Mouse (Mus musculus): ENCODE results near the gene Myo1b. TPM values are rescaled to one million over a fixed set of nuclear protein-coding genes. Genes with fewer than 3 reads are reported as not detected.

Myo1b gene
- total and polyA plus RNA-seq, 3 experiments, result 0.07 TPM; not detected in 1

- no peak for TF ChIP-seq IRF4 (IDR thresholded peaks at IDR 0.05; ENCODE audit: low read depth, low read length)
- TF ChIP-seq CTCF (conservative IDR thresholded peaks at IDR 0.05 in 1 of 2, IDR thresholded peaks at IDR 0.05 in 1 of 2; ENCODE audit: low read depth in 2 of 2, low read length in 2 of 2), result no peak
- dilution Hi-C loops (cut with MboI; ENCODE audit: extremely low pct_ligation_motif_present, extremely low pct_unique_long_range_greater_than_20kb, low sequenced_read_pairs), result no loop called here
- peaks cover 11% of the 10 kb centered on the region for H3K9me3 ChIP-seq (replicated peaks; ENCODE audit: low read length)
- DNase-seq (ENCODE audit: extremely low read depth), result no peak
- H3K4me1 ChIP-seq (ENCODE audit: control insufficient read depth in 1 of 2, insufficient read depth in 2 of 2), result peaks cover 2 to 27% of the 10 kb centered on the region in 2 experiments; a peak in 2 of 4 replicates
- no peaks in the 10 kb centered on the region for H3K79me2 ChIP-seq (replicated peaks; ENCODE audit: control insufficient read depth, extremely low read depth, insufficient read depth, poor library complexity, severe bottlenecking)
- H3K9ac ChIP-seq (ENCODE audit: insufficient read depth, low read depth), result no peak overlapping the region
- no peaks in the 10 kb centered on the region for H3K27me3 ChIP-seq (replicated peaks)
- no peak overlapping the region for H3K4me3 ChIP-seq (replicated peaks in 1 of 3; ENCODE audit: low read depth in 2 of 3, low read length in 2 of 3, poor library complexity in 1 of 3)
- no peaks in the 10 kb centered on the region for H3K36me3 ChIP-seq (replicated peaks in 1 of 2; ENCODE audit: control insufficient read depth in 1 of 2, insufficient read depth in 1 of 2, low read length in 1 of 2)
- in situ Hi-C loops (cut with MboI; ENCODE audit: low pct_ligation_motif_present, low pct_unique_long_range_greater_than_20kb, low sequenced_read_pairs), result no loop called here
- no peak overlapping the region for H3K4me2 ChIP-seq (ENCODE audit: insufficient read depth, low read depth, poor library complexity, severe bottlenecking)
- H3K27ac ChIP-seq (ENCODE audit: insufficient read depth, low read depth), result no peak overlapping the region
These were observed 4.5 kb downstream of the Myo1b start for GRCm38 (mm10) chr1:51911331-51911730.

GRCm38 (mm10) chr1:51909204-51909603 lies 6.7 kb downstream of the Myo1b start:
- Histone ChIP-seq H3K79me2 (replicated peaks; ENCODE audit: control insufficient read depth, extremely low read depth, insufficient read depth, poor library complexity, severe bottlenecking) (no peaks in the 10 kb centered on the region), H3K27ac (ENCODE audit: insufficient read depth, low read depth) (no peak overlapping the region), H3K4me3 (replicated peaks in 1 of 3; ENCODE audit: low read depth in 2 of 3, low read length in 2 of 3, poor library complexity in 1 of 3) (no peak overlapping the region), H3K9me3 (replicated peaks; ENCODE audit: low read length) (no peaks in the 10 kb centered on the region), H3K4me1 (ENCODE audit: control insufficient read depth in 1 of 2, insufficient read depth in 2 of 2) (peaks cover 2 to 27% of the 10 kb centered on the region in 2 experiments; a peak in 2 of 4 replicates), H3K27me3 (replicated peaks) (no peaks in the 10 kb centered on the region), H3K36me3 (replicated peaks in 1 of 2; ENCODE audit: control insufficient read depth in 1 of 2, insufficient read depth in 1 of 2, low read length in 1 of 2) (no peaks in the 10 kb centered on the region), H3K9ac (ENCODE audit: insufficient read depth, low read depth) (no peak overlapping the region), H3K4me2 (ENCODE audit: insufficient read depth, low read depth, poor library complexity, severe bottlenecking) (no peak overlapping the region)
- in situ Hi-C loops (cut with MboI; ENCODE audit: low pct_ligation_motif_present, low pct_unique_long_range_greater_than_20kb, low sequenced_read_pairs) (no loop called here), dilution Hi-C loops (cut with MboI; ENCODE audit: extremely low pct_ligation_motif_present, extremely low pct_unique_long_range_greater_than_20kb, low sequenced_read_pairs) (no loop called here)
- TF ChIP-seq CTCF (conservative IDR thresholded peaks at IDR 0.05 in 1 of 2, IDR thresholded peaks at IDR 0.05 in 1 of 2; ENCODE audit: low read depth in 2 of 2, low read length in 2 of 2), result no peak
- no peak for TF ChIP-seq PAX5 (IDR thresholded peaks at IDR 0.05; ENCODE audit: low read length)
- no peak for TF ChIP-seq CHD2 (IDR thresholded peaks at IDR 0.05; ENCODE audit: low read length)
- TF ChIP-seq ELF1 (IDR thresholded peaks at IDR 0.05; ENCODE audit: low read depth, low read length), result no peak
- TF ChIP-seq ZMIZ1 (IDR thresholded peaks at IDR 0.05; ENCODE audit: low read depth, low read length), result no peak
- no peak for TF ChIP-seq BHLHE40 (IDR thresholded peaks at IDR 0.05; ENCODE audit: low read depth, low read length)
- TF ChIP-seq UBTF (IDR thresholded peaks at IDR 0.05; ENCODE audit: low read depth, low read length), result no peak
- TF ChIP-seq RCOR1 (conservative IDR thresholded peaks at IDR 0.05; ENCODE audit: low read depth, low read length), result no peak
- no peak for TF ChIP-seq MEF2A (IDR thresholded peaks at IDR 0.05; ENCODE audit: borderline replicate concordance, low read depth, low read length)
- no peak for TF ChIP-seq MAZ (IDR thresholded peaks at IDR 0.05; ENCODE audit: low read depth, low read length)
- no peak for DNase-seq (ENCODE audit: extremely low read depth)

DNA sequence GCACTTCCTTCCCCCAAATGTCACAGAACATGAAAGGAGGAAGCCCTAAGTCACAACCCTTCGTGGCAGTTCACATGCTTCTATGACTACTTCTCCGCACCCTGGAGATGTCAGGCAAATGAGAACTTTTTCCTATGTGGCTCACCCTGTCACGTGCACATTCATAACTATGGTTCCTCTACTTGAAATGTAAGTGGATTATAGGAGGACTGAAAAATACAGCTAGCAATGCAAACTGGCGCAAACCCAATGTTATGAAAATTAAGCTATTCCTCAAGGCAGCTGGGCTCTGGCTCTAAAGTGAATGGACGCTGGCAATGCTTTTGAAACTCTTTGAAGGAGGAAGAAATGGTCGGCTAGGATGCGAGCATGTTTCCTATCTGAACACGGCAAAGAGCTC lies 8.1 kb downstream of the Myo1b start:
- dilution Hi-C loops (cut with MboI; ENCODE audit: extremely low pct_ligation_motif_present, extremely low pct_unique_long_range_greater_than_20kb, low sequenced_read_pairs) (no loop called here), in situ Hi-C loops (cut with MboI; ENCODE audit: low pct_ligation_motif_present, low pct_unique_long_range_greater_than_20kb, low sequenced_read_pairs) (no loop called here)
- Histone ChIP-seq H3K36me3 (replicated peaks in 1 of 2; ENCODE audit: control insufficient read depth in 1 of 2, insufficient read depth in 1 of 2, low read length in 1 of 2) (no peaks in the 10 kb centered on the region), H3K9me3 (replicated peaks; ENCODE audit: low read length) (no peaks in the 10 kb centered on the region), H3K27me3 (replicated peaks) (no peaks in the 10 kb centered on the region), H3K9ac (ENCODE audit: insufficient read depth, low read depth) (no peak overlapping the region), H3K79me2 (replicated peaks; ENCODE audit: control insufficient read depth, extremely low read depth, insufficient read depth, poor library complexity, severe bottlenecking) (no peaks in the 10 kb centered on the region), H3K4me1 (ENCODE audit: control insufficient read depth in 1 of 2, insufficient read depth in 2 of 2) (peaks cover 0 to 19% of the 10 kb centered on the region in 2 experiments; a peak in 2 of 4 replicates), H3K4me2 (ENCODE audit: insufficient read depth, low read depth, poor library complexity, severe bottlenecking) (no peak overlapping the region), H3K4me3 (replicated peaks in 1 of 3; ENCODE audit: low read depth in 2 of 3, low read length in 2 of 3, poor library complexity in 1 of 3) (no peak overlapping the region), H3K27ac (ENCODE audit: insufficient read depth, low read depth) (no peak overlapping the region)
- TF ChIP-seq BHLHE40 (IDR thresholded peaks at IDR 0.05; ENCODE audit: low read depth, low read length) (peak; percentile 84), TBP (conservative IDR thresholded peaks at IDR 0.05; ENCODE audit: low read depth, low read length) (no peak), USF1 (IDR thresholded peaks at IDR 0.05; ENCODE audit: low read depth, low read length) (no peak), EP300 (IDR thresholded peaks at IDR 0.05; ENCODE audit: low read length) (peak; percentile 21; the same call in 1 of the 2 replicates), E2F4 (IDR thresholded peaks at IDR 0.05; ENCODE audit: insufficient replicate concordance, low read depth, low read length) (no peak), CHD2 (IDR thresholded peaks at IDR 0.05; ENCODE audit: low read length) (no peak)
- peak; percentile 43 for DNase-seq (ENCODE audit: extremely low read depth)

Measured in CH12.LX (cell line).